ENCODE assay signal across 19 mouse cellular contexts in genomic region chr11:11710718-11711117, GRCm38 (mm10). TPM values are rescaled to one million over a fixed set of nuclear protein-coding genes. Genes with fewer than 3 reads are reported as not detected.
DNase-seq lines count a peak whose midpoint lies in the region; ATAC-seq and TF ChIP-seq lines count a peak whose summit lies in the region.
"Had no signal": no experiment of that assay in that cellular context is flagged by ENCODE, and none has a peak within 500 bp of the region (broad histone marks: within the 10 kb centered on the region; RNA-seq: fewer than 3 reads in every experiment).

No protein-coding gene starts in this region.

- no peak for DNase-seq in liver, embryonic 11.5 days (ENCODE audit: low spot score)
- no peak for DNase-seq in liver, postnatal 0 days
- DNase-seq in thymus, adult 2 months, result no peak
- no peak for DNase-seq in thymus, adult 18-20 months
- DNase-seq in liver, embryonic 13.5 days, result no peak
- DNase-seq in neural tube, embryonic 10.5 days (ENCODE audit: extremely low spot score, low spot score), result no peak
- no peak for DNase-seq in adrenal gland, adult (ENCODE audit: inconsistent age in 2 of 2, low spot score in 1 of 2)
- DNase-seq: adrenal gland, postnatal 10 days; cerebellum, adult 11-12 months; cerebellum, postnatal 10 days; gastrocnemius, postnatal 36 days; heart, adult 18-20 months; heart, postnatal 14 days had no signal

- no peak for TF ChIP-seq CTCF in liver, postnatal 0 days (IDR thresholded peaks at IDR 0.05; ENCODE audit: low read depth)
- no peak for TF ChIP-seq CTCF in thymus, adult 2 months (IDR thresholded peaks at IDR 0.05; ENCODE audit: borderline replicate concordance, control insufficient read depth, extremely low read depth, insufficient read depth, low read length, poor library complexity)

- no peaks in the 10 kb centered on the region for H3K9me3 ChIP-seq in liver, embryonic 11.5 days (ENCODE audit: control insufficient read depth, low read length)
- H3K9me3 ChIP-seq in liver, postnatal 0 days (ENCODE audit: low read length), result no peaks in the 10 kb centered on the region
- no peaks in the 10 kb centered on the region for H3K9me3 ChIP-seq in liver, embryonic 13.5 days (replicated peaks)
- H3K9me3 ChIP-seq: embryonic facial prominence, embryonic 10.5 days; forebrain, embryonic 15.5 days; heart, embryonic 15.5 days; hindbrain, embryonic 13.5 days had no signal

- H3K36me3 ChIP-seq in liver, embryonic 11.5 days (ENCODE audit: control insufficient read depth, insufficient read depth, low read length), result peaks cover 4% of the 10 kb centered on the region; the same call in 1 of the 2 replicates
- peaks cover 37% of the 10 kb centered on the region for H3K36me3 ChIP-seq in liver, postnatal 0 days (replicated peaks; ENCODE audit: insufficient read depth, low read length)
- peaks cover 65% of the 10 kb centered on the region for H3K36me3 ChIP-seq in thymus, adult 2 months (ENCODE audit: control insufficient read depth, insufficient read depth, low read length)
- peaks cover 85% of the 10 kb centered on the region for H3K36me3 ChIP-seq in liver, embryonic 13.5 days
- H3K36me3 ChIP-seq: embryonic facial prominence, embryonic 10.5 days; forebrain, embryonic 15.5 days; heart, embryonic 15.5 days; hindbrain, embryonic 13.5 days had no signal

- TF ChIP-seq EP300 in liver, postnatal 0 days (IDR thresholded peaks at IDR 0.05; ENCODE audit: low read depth), result no peak

- H3K4me1 ChIP-seq in liver, embryonic 11.5 days (replicated peaks; ENCODE audit: control insufficient read depth, insufficient read depth, low read length), result no peaks in the 10 kb centered on the region
- peaks cover 12% of the 10 kb centered on the region for H3K4me1 ChIP-seq in liver, postnatal 0 days (ENCODE audit: insufficient read depth)
- peaks cover 42% of the 10 kb centered on the region for H3K4me1 ChIP-seq in thymus, adult 2 months (replicated peaks; ENCODE audit: control insufficient read depth, insufficient read depth, low read length)
- H3K4me1 ChIP-seq in liver, embryonic 13.5 days (replicated peaks), result peaks cover 44% of the 10 kb centered on the region
- H3K4me1 ChIP-seq: embryonic facial prominence, embryonic 10.5 days; forebrain, embryonic 15.5 days; heart, embryonic 15.5 days; hindbrain, embryonic 13.5 days had no signal

- no peak for TF ChIP-seq POLR2A in thymus, adult 2 months (IDR thresholded peaks at IDR 0.05; ENCODE audit: control insufficient read depth, extremely low read depth, insufficient read depth, low read length, poor library complexity)

- H3K27me3 ChIP-seq in liver, embryonic 11.5 days (replicated peaks; ENCODE audit: control insufficient read depth, insufficient read depth, low read length), result no peaks in the 10 kb centered on the region
- no peaks in the 10 kb centered on the region for H3K27me3 ChIP-seq in liver, postnatal 0 days (ENCODE audit: insufficient read depth, low read length)
- no peaks in the 10 kb centered on the region for H3K27me3 ChIP-seq in thymus, adult 2 months (ENCODE audit: control insufficient read depth, insufficient read depth, low read length)
- H3K27me3 ChIP-seq in liver, embryonic 13.5 days, result no peaks in the 10 kb centered on the region
- H3K27me3 ChIP-seq: forebrain, embryonic 15.5 days; heart, embryonic 15.5 days; hindbrain, embryonic 13.5 days had no signal

- no peak overlapping the region for H3K27ac ChIP-seq in liver, embryonic 11.5 days (ENCODE audit: low read depth, low read length)
- no peak overlapping the region for H3K27ac ChIP-seq in liver, postnatal 0 days (ENCODE audit: low read depth)
- peak overlapping the region; percentile 56 for H3K27ac ChIP-seq in thymus, adult 2 months (ENCODE audit: control insufficient read depth, insufficient read depth, low read length)
- peak overlapping the region; percentile 30; the same call in 1 of the 2 replicates for H3K27ac ChIP-seq in liver, embryonic 13.5 days
- H3K27ac ChIP-seq: embryonic facial prominence, embryonic 10.5 days; forebrain, embryonic 15.5 days; heart, embryonic 15.5 days; hindbrain, embryonic 13.5 days; hindbrain, postnatal 0 days had no signal

- ATAC-seq in liver, embryonic 11.5 days (replicated peaks; ENCODE audit: low FRiP score), result 0 out of 2 replicates have a peak, but pooled peaks have one; percentile 11
- no peak for ATAC-seq in liver, postnatal 0 days
- ATAC-seq in liver, embryonic 13.5 days (ENCODE audit: low read depth), result no peak
- ATAC-seq: forebrain, embryonic 15.5 days; hindbrain, postnatal 0 days had no signal

- H3K4me3 ChIP-seq in liver, embryonic 11.5 days (ENCODE audit: low read depth, low read length), result no peak overlapping the region
- no peak overlapping the region for H3K4me3 ChIP-seq in liver, postnatal 0 days (ENCODE audit: low read depth, low read length)
- no peak overlapping the region for H3K4me3 ChIP-seq in thymus, adult 2 months (ENCODE audit: control insufficient read depth, insufficient read depth, low read length)
- H3K4me3 ChIP-seq in liver, embryonic 13.5 days (replicated peaks), result no peak overlapping the region
- H3K4me3 ChIP-seq: embryonic facial prominence, embryonic 10.5 days; forebrain, embryonic 15.5 days; heart, embryonic 15.5 days; hindbrain, embryonic 13.5 days had no signal

- H3K9ac ChIP-seq in liver, embryonic 11.5 days (ENCODE audit: low read depth, low read length), result no peak overlapping the region
- H3K9ac ChIP-seq in liver, postnatal 0 days (replicated peaks), result no peak overlapping the region
- peak overlapping the region; percentile 9; the same call in 1 of the 2 replicates for H3K9ac ChIP-seq in liver, embryonic 13.5 days
- H3K9ac ChIP-seq: forebrain, embryonic 15.5 days; heart, embryonic 15.5 days; hindbrain, embryonic 13.5 days had no signal

- no peak overlapping the region for H3K4me2 ChIP-seq in liver, embryonic 11.5 days
- H3K4me2 ChIP-seq in liver, postnatal 0 days (ENCODE audit: low read depth, low read length), result no peak overlapping the region
- no peak overlapping the region for H3K4me2 ChIP-seq in liver, embryonic 13.5 days
- H3K4me2 ChIP-seq: forebrain, embryonic 15.5 days; heart, embryonic 11.5 days; heart, embryonic 15.5 days; hindbrain, embryonic 13.5 days had no signal

RNA-seq across cellular contexts. Expression of gene Ikzf1, which starts 25.9 kb away (rescaled TPM):
- polyA plus RNA-seq in liver, embryonic 11.5 days (2014; fragmentation: Nextera tagmentation; extraction: Ambion mirVana), result 105 and 120 TPM in 2 replicates
- polyA plus RNA-seq in liver, postnatal 0 days (2015; fragmentation: Nextera tagmentation; extraction: Ambion mirVana), result 11.6 and 12.5 TPM in 2 replicates
- 645 and 923 TPM in 2 replicates for polyA plus RNA-seq in thymus, adult 2 months (2012; rRNA removed)
- polyA plus RNA-seq in liver, embryonic 13.5 days (2015; fragmentation: Nextera tagmentation; extraction: Ambion mirVana), result 28.3 and 44.6 TPM in 2 replicates

Comparison
In these comparisons a context has a peak if more than half of its experiments do, and no peak if none do; other contexts are left out.
1. H3K27ac ChIP-seq: peak in thymus, adult 2 months (single experiment) and liver, embryonic 13.5 days (single experiment); none in liver, embryonic 11.5 days (single experiment) and liver, postnatal 0 days (single experiment).